In genomic region chr1:177717057-177717835, GRCm38 (mm10) we compare ENCODE assay signal across 20 mouse cellular contexts. TPM values are rescaled to one million over a fixed set of nuclear protein-coding genes. Genes with fewer than 3 reads are reported as not detected.
DNase-seq lines count a peak whose midpoint lies in the region; ATAC-seq lines count a peak whose summit lies in the region.
"Had no signal": no experiment of that assay in that cellular context is flagged by ENCODE, and none has a peak within 500 bp of the region (broad histone marks: within the 10 kb centered on the region; RNA-seq: fewer than 3 reads in every experiment).

No protein-coding gene starts in this region.

- no peak overlapping the region for H3K9ac ChIP-seq in liver, embryonic 13.5 days
- H3K9ac ChIP-seq in midbrain, embryonic 13.5 days (replicated peaks): no peak overlapping the region
- H3K9ac ChIP-seq: forebrain, embryonic 12.5 days; heart, embryonic 12.5 days; kidney, embryonic 15.5 days; limb, embryonic 12.5 days had no signal

- peak; percentile 65 for ATAC-seq in frontal cortex, adult (ENCODE audit: low TSS enrichment)
- peak; percentile 76 for ATAC-seq in liver, embryonic 13.5 days (ENCODE audit: low read depth)
- no peak for ATAC-seq in midbrain, embryonic 13.5 days
- ATAC-seq: lung, postnatal 0 days had no signal

- H3K27ac ChIP-seq in liver, embryonic 13.5 days: peak overlapping the region; percentile 58
- H3K27ac ChIP-seq in midbrain, embryonic 13.5 days: no peak overlapping the region
- H3K27ac ChIP-seq: forebrain, embryonic 12.5 days; kidney, embryonic 15.5 days; limb, embryonic 12.5 days had no signal

- 42% methylated on average over 7 of the region's 7 CpGs for WGBS in liver, embryonic 13.5 days (ENCODE audit: insufficient replicate concordance)
- WGBS in midbrain, embryonic 13.5 days: 85% methylated on average over 7 of the region's 7 CpGs

- no peaks in the 10 kb centered on the region for H3K36me3 ChIP-seq in liver, embryonic 13.5 days
- no peaks in the 10 kb centered on the region for H3K36me3 ChIP-seq in midbrain, embryonic 13.5 days
- H3K36me3 ChIP-seq: forebrain, embryonic 12.5 days; heart, embryonic 12.5 days; kidney, embryonic 15.5 days; limb, embryonic 12.5 days had no signal

- no peak overlapping the region for H3K4me3 ChIP-seq in liver, embryonic 13.5 days (replicated peaks)
- no peak overlapping the region for H3K4me3 ChIP-seq in midbrain, embryonic 13.5 days (replicated peaks)
- H3K4me3 ChIP-seq: forebrain, embryonic 12.5 days; heart, embryonic 12.5 days; kidney, embryonic 15.5 days; limb, embryonic 12.5 days; megakaryocyte, embryonic 14.5 days had no signal

- H3K4me2 ChIP-seq in liver, embryonic 13.5 days: 0 out of 2 replicates have a peak overlapping the region, but pooled peaks have one; percentile 28
- H3K4me2 ChIP-seq in midbrain, embryonic 13.5 days (replicated peaks): no peak overlapping the region
- H3K4me2 ChIP-seq: forebrain, embryonic 12.5 days; heart, embryonic 12.5 days; kidney, embryonic 15.5 days; limb, embryonic 12.5 days had no signal

- no peak for DNase-seq in frontal cortex, postnatal 25 days (ENCODE audit: low spot score in 2 of 2)
- peak; percentile 31 for DNase-seq in right cerebral cortex, postnatal 14 days
- DNase-seq in right cerebral cortex, adult 18-20 months: no peak
- DNase-seq in liver, embryonic 13.5 days: no peak
- no peak for DNase-seq in spleen, postnatal 10 days (ENCODE audit: low spot score in 2 of 2)
- no peak for DNase-seq in left cerebral cortex, adult 11 months (ENCODE audit: low spot score)
- DNase-seq: adrenal gland, postnatal 25 days; cerebellum, adult 9-11 months; thymus, postnatal 36 days had no signal

- no peaks in the 10 kb centered on the region for H3K27me3 ChIP-seq in liver, embryonic 13.5 days
- H3K27me3 ChIP-seq in midbrain, embryonic 13.5 days: no peaks in the 10 kb centered on the region
- H3K27me3 ChIP-seq: heart, embryonic 12.5 days; kidney, embryonic 15.5 days; limb, embryonic 12.5 days had no signal

- peaks cover 21% of the 10 kb centered on the region for H3K4me1 ChIP-seq in liver, embryonic 13.5 days (replicated peaks)
- H3K4me1 ChIP-seq in midbrain, embryonic 13.5 days (replicated peaks): peaks cover 3% of the 10 kb centered on the region
- H3K4me1 ChIP-seq: forebrain, embryonic 12.5 days; heart, embryonic 12.5 days; kidney, embryonic 15.5 days; limb, embryonic 12.5 days; megakaryocyte, embryonic 14.5 days had no signal

- no peaks in the 10 kb centered on the region for H3K9me3 ChIP-seq in liver, embryonic 13.5 days (replicated peaks)
- no peaks in the 10 kb centered on the region for H3K9me3 ChIP-seq in midbrain, embryonic 13.5 days
- H3K9me3 ChIP-seq: forebrain, embryonic 12.5 days; kidney, embryonic 15.5 days; limb, embryonic 12.5 days had no signal

RNA-seq across cellular contexts. Expression of gene 1700016C15Rik, which starts 12.4 kb away (rescaled TPM):
- polyA plus RNA-seq in liver, embryonic 13.5 days (2015; fragmentation: Nextera tagmentation; extraction: Ambion mirVana): not detected in 2 replicates
- not detected in 2 replicates for polyA plus RNA-seq in midbrain, embryonic 13.5 days (2015; fragmentation: Nextera tagmentation; extraction: Ambion mirVana)
- polyA plus RNA-seq: forebrain, embryonic 12.5 days; heart, embryonic 12.5 days; hindbrain, embryonic 16.5 days; limb, embryonic 12.5 days; midbrain, postnatal 0 days; neural tube, embryonic 11.5 days had no signal
